Mouse (Mus musculus) kidney, adult 18-20 months (tissue): ENCODE measurements around the gene Ndel1.

Experiments
- DNase-seq: peaks from one replicate; pipeline ENCODE4 v3.0.0; 2021

Ndel1 gene

DNA sequence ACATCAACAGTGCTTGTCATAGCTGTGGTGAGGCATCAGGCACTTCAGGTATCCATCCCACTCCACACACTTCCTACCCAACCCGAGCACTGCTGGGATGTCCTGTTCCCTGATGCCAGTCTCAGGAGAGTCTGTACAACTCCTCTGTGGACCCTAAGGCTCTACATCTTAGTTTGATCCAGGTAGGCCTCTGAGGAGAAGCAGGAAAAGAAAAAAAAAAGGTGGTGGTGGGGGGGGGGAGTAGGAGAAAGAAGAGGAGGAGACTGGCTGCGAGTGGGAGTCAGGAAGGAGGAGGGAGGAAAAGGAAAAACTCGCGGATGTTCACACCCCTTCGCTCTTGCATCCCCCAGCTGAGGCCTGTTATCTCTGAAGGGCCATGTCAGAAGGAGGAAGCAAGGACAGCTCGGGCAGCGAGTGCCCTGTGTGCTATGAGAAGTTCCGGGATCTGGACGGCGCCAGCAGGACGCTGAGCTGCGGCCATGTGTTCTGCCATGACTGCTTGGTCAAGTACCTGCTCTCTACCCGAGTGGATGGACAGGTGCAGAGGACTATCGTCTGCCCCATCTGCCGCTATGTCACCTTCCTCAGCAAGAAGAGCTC lies 20.7 kb upstream of the Ndel1 start:
- DNase-seq = no peak

DNA sequence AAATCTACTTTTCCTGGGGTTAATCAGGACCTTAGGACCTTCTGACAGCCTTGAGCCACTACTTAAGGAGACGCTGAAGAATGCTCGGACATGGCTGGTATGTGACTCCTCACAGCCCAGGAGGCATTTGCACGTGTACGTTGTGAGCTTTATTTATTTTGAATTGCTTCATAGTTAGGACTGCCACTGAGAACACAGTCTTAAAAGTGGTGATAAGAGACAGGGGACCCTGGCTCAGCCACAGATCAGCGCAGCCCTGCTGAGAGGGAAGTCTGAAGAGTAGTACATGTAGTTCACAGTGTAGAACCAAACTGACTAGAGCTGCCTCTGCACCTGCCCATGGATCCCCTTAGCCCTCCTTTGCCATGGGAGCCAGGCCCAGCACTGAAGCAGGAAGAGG lies 20.2 kb upstream of the Ndel1 start:
- no peak for DNase-seq

DNA sequence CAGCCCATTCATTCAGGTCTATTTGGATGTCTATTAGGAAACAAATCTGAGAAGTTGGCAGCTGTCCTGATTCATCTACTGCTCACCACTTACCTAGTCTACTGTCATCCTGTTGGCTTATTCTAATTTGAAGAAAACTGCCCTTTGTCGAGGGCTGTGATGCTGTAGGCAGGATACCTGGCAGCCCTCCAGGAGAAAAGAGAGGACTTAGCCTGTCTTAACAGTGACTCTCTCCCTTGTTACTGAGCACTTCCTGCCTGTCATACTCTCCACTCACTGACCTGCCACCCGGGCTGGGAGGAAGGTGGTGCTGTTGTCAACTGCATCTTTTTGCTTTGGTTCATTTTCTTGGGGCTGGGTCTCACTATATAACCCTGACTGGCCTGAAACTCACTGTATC lies 19.0 kb upstream of the Ndel1 start:
- DNase-seq = no peak

DNA sequence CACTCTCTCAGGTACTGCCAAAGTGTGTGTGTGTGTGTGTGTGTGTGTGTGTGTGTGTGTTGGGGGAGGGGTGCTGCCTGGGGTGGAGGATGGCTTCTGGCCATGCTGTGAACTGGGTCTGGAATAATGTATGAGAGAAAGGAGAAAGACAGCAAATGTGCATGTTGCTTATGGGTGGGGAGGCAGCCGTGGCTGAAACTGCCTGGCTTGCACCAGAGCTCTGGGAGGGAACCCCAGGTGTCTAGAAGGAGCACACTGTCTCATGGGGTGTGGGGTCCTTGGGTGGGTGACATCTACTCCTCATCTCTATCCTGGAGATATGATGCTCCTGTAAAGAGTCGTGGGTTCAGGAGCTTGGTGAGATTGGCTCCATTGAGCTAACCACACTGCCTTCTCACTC lies 17.0 kb upstream of the Ndel1 start:
- no peak for DNase-seq

DNA sequence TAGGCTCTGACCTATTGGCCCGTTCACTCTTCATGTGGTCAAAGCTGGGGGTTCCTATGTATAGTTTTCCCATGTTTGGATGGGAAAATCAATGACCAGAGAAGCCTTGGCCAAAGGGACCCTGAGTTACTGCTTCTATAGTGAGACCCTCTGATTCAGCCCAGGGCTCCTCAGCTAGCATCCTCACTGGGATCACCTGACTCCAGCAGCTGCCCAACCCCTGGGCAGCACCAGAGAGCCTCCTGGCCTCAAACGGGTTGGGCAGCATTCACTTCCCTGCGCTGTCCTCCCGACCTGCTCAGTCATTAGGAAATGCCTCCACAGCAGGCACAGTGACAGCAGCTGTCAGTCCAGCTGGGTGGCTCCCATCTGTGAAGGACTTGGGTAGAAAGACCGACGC lies 16.6 kb upstream of the Ndel1 start, which contains the start of gene Rnf222:
Gene Rnf222, plus strand, starts transcription at position 301 of the 400 bp plus-strand sequence.
- DNase-seq = no peak

DNA sequence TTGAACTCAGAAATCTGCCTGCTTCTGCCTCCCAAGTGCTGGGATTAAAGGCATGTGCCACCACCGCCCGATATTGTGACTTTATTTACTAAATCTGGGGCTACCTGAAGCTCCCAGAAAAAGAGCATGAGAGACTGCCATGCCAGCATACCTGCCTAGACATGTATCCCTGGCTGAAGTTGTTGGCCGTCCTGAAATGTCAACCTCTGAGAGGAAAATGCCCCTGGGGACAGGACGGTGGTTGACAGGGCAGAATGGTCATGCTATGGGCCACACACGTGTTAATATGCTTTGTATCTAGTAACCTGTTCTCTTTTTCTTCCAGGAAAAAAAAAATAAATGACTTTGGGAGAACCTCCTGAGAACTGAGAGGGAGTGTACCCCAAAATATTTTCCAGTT lies 14.4 kb upstream of the Ndel1 start:
- DNase-seq = no peak

DNA sequence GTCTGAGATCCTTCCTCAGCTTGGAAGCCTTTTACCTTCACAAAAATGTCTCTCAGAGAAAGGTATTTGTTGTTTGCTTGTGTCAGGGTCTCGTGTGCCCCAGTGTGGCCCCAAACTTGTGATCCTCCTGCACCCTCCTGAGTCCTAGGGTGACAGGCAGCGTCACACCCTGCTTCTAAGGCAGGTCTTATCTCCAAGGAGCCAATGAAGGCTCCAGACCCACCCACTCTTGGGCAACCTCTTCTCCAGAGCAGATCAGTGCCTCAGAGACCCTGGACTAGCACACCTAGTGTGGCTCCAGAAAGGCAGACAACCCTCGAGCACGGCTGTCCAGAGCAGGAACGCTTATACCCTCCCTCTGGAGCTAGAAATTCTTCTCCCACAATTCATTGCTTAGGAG lies 12.7 kb upstream of the Ndel1 start:
- DNase-seq = no peak

DNA sequence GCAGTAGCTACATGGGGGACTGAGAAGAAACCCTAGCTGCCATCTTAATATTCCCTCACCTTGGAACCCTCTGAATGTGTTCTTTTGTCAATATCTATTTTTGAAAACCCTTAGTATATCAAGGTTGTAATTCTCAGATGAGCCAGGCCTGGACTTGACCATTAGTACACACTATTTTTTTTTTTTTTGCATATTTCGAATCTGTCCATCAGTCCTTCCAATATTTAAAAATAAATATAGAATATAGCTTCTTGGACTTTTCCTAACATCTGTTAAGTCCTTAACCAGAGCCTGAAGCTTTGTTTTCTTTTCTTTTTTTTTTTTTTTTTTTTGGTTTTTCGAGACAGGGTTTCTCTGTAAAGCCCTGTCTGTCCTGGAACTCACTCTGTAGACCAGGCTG lies 12.2 kb upstream of the Ndel1 start:
- DNase-seq = no peak

DNA sequence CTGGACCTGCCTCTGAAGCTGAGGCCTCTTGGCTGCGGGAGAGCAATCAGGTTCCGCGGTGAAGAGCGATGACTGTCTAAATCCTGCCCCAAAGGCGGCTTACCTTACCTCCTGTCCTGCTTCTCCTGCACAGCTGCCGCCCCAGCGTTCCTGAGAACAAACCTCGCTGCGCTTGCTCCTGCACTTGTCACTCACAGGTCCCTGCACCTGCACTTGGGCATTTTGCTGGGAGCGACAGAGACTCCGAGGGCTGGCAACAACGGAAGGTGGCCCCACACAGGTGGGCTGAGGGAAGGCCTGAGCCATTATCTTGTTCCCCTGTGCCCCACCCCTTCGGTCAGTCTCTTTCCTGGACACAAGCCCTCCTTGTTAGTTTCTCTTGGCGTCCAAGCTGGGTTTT lies 10.4 kb upstream of the Ndel1 start:
- DNase-seq = no peak

DNA sequence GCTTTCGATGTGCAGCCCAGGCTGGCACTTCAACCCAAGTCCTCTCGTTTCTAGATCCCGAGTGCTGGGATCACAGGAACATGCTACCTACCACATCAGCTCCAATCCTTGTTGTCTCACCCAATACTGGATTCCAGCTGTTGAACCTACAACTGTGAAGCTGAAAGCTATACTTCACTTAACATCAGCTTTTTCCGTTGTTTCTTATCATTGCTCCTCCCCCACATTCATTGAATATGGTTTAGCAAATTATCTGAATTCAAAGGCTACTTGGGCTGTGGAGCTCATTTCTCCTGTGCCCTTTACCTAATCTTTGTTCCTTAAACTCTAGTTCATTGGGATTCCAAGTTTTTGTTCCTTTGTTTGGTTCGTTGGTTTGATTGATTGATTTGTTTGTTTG lies 7.2 kb upstream of the Ndel1 start:
- no peak for DNase-seq

DNA sequence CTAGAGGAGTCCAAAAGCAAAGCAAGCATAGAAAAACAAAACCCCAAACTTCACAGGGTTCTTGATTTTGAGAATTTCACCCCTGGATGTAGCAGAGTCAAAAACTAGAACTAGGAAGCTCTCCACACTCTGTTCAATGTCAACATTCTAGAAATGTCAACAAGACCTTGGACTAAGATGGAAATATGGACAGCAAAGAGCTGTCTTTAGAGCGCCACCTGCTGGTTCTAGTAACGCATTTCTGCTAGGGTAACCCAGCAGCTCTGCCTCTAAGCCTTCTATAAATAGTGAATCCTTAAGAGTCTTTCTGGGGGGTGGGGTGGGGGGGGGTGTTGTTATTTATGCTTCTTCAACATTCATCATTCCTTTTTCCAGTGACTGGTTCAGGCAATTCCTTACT lies 3.2 kb upstream of the Ndel1 start:
- DNase-seq = peak; percentile 61

DNA sequence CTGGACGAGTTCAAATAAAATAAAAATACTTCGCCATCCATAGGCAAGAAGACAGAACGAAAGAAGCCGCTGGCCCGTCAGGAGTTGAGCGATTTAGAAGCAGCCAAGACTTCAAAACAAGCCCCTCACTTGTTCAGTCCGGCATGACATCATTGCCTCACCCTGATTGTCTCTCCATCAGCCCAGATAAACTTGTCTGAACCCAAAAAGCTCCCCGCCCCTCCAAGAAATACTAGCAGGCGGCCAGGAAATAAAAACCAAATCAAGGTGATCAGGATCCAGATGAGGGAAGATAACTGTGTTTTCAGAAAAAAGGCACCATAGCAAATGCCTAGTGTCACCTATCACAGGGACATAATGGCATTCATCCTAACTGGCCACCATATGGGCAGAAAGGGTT lies 381 bp downstream of the Ndel1 start:
- no peak for DNase-seq

DNA sequence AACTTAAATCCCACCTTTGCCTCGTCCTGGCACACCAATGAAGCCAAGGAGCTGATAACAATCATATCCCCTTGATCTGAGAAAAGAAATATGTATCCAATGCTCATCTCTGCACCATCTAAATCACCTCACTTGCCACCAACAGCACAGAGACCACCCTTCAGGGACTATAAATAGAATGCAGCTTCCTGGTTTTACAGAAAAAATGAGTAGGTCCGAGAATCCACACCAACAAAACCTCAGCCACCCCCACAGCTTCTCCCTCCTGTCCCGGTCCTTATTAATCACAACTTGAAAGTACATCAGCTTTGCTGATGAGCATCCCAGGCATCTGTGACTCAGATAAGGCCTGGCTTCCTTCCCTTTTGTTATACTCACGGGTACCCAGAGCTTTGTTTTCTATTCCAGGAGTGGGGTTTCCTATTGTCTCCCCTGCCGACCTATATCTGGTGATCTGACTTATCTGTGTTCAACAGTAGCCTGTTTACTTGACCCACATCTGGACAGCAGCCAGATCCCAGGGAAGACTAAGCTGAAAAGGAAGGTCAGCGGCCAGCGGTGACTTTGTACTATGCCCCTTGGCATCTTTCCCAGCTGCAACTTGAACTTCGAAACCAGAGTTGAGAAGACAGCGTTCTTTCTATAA lies 7.0 kb downstream of the Ndel1 start:
- peak; percentile 92 for DNase-seq

DNA sequence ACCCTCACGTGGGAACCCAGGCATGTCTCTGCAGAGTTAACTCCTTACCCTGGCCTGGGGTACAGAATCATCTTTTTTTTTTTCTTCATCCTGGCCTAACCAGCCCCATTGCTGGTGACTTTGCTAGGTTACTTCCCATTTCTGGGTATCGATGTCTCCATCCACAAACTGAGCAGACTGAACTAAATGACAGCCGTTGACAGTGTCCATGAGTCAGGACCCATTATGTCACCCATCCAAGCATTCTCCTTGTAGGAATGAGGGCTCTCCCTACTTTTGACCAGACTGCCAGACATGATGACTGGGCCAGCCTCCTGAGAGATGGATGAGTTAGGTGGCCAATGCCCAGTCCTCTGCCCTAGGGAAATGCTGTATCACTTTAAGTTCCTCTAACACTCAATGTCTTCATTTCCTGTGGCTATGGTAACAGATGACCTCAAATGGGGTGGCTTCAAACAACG lies 8.0 kb downstream of the Ndel1 start:
- DNase-seq = no peak

DNA sequence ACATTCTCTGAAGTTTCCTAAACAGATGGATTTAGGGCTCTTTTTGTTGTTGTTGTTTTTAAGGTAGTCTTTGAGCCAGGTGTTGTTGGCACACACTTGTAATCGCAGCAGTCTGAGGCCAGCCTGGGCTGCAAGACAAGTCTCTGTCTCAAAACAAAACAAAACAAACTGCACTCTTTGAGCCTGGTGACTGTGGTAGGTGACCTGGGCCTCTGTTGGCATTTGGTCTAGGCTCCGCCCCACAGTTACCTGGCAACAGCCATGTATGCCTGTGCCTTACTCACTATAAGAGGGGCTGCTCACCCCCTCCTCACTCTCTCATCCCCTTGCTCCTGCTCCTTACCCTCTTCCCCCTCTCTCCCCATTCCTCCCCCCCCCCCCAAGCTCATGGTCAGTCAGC lies 9.4 kb downstream of the Ndel1 start:
- DNase-seq = no peak

DNA sequence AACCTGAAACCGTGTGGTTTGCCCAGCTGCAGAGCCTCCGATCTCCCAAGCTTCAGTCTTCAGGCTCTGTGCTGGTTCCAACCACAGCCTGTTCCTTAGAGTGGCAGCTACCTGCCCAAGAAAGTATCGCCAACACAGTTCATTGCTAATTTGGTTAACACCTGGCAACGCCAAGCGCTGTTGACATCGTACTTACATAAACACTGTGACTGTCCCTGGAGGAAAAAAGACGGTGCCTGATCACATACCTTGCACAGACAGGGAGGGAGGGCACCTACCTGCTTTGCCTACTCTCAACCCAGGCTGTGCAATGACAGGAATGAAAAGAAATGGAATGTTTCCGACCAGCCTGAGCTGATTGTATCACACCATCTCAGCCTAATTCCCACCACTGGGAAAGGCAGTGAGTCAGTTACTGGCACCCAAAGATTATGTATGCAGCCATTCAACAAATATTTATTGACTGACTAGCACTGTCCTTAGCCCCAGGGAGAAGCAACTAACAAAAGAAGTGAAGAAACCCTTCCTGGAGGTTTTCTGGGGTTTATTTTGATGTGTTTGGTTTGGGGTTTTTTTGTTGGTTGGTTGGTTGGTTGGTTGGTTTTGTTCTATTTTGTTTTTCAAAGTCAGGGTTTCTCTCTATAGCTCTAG lies 11.6 kb downstream of the Ndel1 start:
- DNase-seq = no peak

DNA sequence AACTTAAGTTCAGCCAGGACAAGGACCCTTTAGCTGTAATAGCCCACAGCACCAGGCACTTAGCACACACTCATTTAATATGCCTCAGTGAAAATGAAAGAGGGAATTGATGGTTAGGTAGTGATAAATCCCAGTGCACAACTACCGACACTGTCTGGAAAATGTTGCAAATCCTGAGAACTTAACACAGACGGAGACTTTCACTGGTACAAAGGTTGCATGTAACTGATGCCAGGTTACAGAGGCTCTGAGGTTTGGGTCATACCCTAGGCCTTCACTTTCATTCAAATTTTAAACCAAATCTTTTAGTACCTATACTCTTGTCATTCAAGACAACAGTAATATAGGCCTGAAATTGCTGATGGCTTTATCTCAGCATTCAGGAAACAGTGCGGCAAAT lies 14.3 kb downstream of the Ndel1 start:
- no peak for DNase-seq

DNA sequence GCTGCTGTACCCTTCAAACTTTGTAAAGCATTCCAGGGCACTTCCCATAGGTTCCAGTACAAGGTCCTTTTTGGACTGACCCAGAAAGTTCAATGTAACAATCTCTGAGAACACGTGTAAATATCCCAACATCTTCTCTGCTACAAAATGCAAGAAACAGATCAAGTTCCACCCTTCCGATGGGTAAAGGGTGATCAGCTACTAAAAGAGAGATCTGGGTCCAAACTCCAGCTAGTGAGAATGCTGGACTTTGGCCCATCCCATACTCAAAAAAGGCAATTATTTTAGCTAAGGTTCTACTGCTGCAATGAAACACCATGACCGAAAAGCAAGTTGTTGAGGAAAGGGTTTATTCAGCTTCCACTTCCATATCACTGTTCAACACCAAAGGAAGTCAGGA lies 17.0 kb downstream of the Ndel1 start:
- DNase-seq = no peak

DNA sequence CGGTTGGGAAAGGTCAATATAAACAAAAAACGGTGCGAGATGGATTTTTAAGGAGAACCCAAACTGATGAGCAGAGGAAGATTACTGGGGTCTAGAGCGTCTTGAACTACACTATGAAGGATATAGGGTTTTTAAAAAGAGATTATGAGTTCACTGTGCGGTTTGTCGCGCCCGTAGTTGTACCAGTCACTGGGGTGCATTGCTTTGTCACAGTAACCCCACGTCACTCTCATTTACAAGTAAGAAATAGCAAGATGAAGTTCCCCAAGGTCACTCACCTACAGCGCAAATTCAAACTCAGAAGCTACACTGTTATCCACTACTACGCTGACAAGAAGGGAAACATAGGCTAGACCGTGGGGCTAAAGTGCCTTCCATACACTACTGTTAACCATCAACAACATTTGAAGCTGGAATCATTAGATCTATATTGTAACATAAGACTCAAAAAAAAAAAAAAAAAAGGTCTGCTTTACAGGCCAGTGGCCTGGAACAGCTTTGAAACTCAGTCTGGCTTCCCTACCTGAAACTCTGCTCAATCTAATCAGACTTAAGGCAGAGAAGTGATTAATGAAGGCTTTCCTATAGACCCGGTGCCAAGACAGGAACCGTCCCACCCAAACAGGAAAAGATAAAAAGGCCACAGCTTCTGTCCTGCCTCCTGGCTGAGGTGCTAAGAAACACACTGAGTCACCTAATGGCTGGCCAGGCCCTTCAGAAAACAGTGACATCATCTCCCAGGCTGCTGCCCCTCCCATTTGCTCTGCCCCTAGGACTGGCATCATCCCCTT lies 17.9 kb downstream of the Ndel1 start:
- DNase-seq = peak; percentile 69

DNA sequence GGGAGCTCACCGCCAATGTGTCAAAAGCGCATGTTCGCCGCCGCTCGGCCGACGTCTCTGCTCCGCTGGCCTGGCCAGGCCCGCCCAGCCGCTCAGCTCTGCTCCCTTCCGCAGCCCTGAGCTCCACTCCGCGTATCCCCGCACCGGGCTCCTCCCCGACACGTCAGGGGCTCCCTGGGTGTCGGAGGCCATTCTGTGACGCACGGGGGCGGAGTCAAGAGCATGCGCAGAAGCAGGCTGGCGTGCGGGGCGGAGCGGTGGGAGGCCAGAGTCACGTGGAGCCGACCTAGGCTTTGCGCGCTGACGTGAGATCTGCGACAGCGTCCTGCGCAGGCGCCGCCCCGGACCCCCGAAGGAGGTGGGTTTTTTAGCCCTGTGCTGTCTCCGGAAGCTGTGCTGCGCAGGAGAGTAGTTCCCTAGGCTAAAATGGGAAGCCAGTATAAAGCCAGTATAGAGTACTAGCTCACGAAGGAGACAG lies 18.7 kb downstream of the Ndel1 start:
- DNase-seq = peak; percentile 100

DNA sequence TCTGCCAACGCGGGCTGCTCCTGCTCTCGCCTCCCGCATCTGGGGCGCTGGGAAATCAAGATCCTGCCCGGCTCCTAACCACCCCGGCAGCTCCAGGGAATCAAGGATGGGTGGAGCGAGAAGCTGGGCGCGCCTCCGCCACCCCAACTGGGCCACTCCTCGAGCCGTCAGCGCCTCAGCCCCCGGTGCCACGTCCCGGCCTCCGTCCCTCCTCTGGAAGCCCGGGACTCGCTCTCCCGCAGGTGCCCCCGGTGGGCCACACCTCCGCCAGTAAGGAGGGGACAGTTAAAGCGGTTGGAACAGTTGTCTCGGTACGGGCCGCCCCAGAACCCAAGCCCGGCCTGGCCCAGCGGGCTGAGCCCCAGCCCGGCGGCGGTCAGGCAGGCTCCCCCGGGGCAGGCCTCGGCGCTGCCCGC lies 19.2 kb downstream of the Ndel1 start:
- DNase-seq = no peak

DNA sequence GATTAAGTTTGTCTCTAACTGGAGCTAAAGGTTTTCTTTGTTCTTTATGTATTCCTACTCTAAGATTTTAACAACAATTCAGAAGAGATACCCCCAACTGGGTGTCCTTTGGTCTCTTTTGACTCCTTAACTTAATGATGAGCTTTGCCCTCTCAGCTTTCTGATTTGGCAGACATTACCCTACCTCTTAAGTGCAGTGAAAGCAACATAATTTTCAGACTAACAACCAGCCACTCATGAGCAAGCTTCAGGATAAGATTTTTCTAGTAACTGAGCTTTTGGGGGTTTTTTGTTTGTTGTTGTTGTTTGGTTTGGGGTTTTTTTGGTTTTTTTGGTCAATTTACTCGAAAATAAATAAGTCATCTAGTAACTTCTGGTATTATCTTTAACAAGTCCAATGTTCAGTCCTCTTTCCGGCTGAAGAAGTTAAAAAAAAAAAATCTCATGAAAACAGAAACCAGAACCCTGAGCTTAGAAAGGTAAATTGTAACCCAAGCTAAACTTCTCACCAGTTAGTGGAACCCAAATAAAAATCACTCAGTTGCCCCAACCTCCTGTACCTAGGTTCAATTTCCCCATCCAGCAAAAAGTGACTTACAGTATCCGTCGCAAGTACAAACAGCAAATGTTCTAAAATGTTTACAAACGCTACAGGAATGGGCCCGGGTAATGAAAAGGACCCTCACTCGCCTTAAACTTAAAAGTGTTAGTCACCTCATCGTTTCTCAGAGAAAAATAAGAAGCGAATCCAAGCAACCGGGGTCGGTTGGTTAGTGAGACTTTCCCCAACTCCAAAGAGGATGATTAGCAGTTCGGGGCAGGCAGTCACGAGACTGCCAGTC lies 19.8 kb downstream of the Ndel1 start:
- DNase-seq = no peak

DNA sequence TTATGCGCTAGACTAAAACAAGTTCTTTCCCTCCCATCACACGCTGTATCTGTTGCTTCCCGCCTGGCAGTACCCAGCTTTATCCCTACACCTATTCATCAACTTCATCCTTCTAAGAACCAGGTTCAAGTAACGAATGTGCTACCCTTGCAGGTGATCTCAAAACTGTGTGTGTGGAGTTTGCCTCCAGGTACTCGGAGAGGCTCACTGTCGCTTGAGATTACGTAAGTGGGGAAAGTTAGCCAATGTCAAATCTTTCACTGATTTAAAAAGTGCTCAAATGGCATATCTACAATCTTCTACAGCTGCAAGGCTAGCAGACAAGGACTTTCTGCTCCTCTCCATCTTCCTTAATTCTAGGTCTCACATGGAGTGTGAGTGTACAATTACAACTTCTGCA lies 20.8 kb downstream of the Ndel1 start:
- no peak for DNase-seq
